Comparison of ENCODE assay signal across 7 mouse cellular contexts in genomic region chr11:60726601-60727391, GRCm38 (mm10). TPM values are rescaled to one million over a fixed set of nuclear protein-coding genes. Genes with fewer than 3 reads are reported as not detected.
DNase-seq lines count a peak whose midpoint lies in the region; ATAC-seq and TF ChIP-seq lines count a peak whose summit lies in the region.

TSS of gene Flii (minus strand) at chr11:60727263.

- H3K4me3 ChIP-seq in intestine, embryonic 16.5 days (ENCODE audit: low read length), result peak within 1 kb of the TSS; percentile 91
- H3K4me3 ChIP-seq in limb, embryonic 10.5 days, result peak within 1 kb of the TSS; percentile 80
- H3K4me3 ChIP-seq in midbrain, embryonic 12.5 days, result peak within 1 kb of the TSS; percentile 91
- peak within 1 kb of the TSS; percentile 77 for H3K4me3 ChIP-seq in small intestine, adult 2 months (ENCODE audit: low read depth, low read length)

- peak; percentile 68 for DNase-seq in adrenal gland, adult 8-10 months
- peak; percentile 67 for DNase-seq in embryo, embryonic 11.5 days (ENCODE audit: low read depth, low spot score)
- DNase-seq in gastrocnemius, postnatal 4 days (ENCODE audit: low spot score in 2 of 2), result peak; percentile 80 to 83
- peak; percentile 88 for DNase-seq in limb, embryonic 10.5 days (ENCODE audit: low spot score)

- no peaks in the 10 kb centered on the region for H3K9me3 ChIP-seq in intestine, embryonic 16.5 days (ENCODE audit: control insufficient read depth, low read length)
- no peaks in the 10 kb centered on the region for H3K9me3 ChIP-seq in limb, embryonic 10.5 days (replicated peaks)
- no peaks in the 10 kb centered on the region for H3K9me3 ChIP-seq in midbrain, embryonic 12.5 days

- peak; percentile 55; the same call in 1 of the 2 replicates for TF ChIP-seq CTCF in small intestine, adult 2 months (IDR thresholded peaks at IDR 0.05; ENCODE audit: extremely low read depth, insufficient read length, insufficient replicate concordance, low read depth, low read length)

- no peaks in the 10 kb centered on the region for H3K27me3 ChIP-seq in intestine, embryonic 16.5 days (replicated peaks; ENCODE audit: control insufficient read depth, insufficient read depth, low read length)
- no peaks in the 10 kb centered on the region for H3K27me3 ChIP-seq in limb, embryonic 10.5 days (ENCODE audit: low read depth, poor library complexity, severe bottlenecking)
- no peaks in the 10 kb centered on the region for H3K27me3 ChIP-seq in midbrain, embryonic 12.5 days
- no peaks in the 10 kb centered on the region for H3K27me3 ChIP-seq in small intestine, adult 2 months (ENCODE audit: control insufficient read depth, insufficient read depth, low read length)

- WGBS in intestine, embryonic 16.5 days, result under 1% methylated on average over 63 of the region's 71 CpGs
- WGBS in limb, embryonic 10.5 days, result under 1% methylated on average over 57 of the region's 71 CpGs
- WGBS in midbrain, embryonic 12.5 days, result under 1% methylated on average over 62 of the region's 71 CpGs
- under 1% methylated on average over 71 of the region's 71 CpGs for WGBS in small intestine, adult 2 months

- H3K9ac ChIP-seq in intestine, embryonic 16.5 days (ENCODE audit: low read depth, low read length), result peak within 1 kb of the TSS; percentile 89
- H3K9ac ChIP-seq in midbrain, embryonic 12.5 days (replicated peaks), result peak within 1 kb of the TSS; percentile 90

- peak within 1 kb of the TSS; percentile 91 for H3K27ac ChIP-seq in intestine, embryonic 16.5 days (ENCODE audit: low read length)
- peak within 1 kb of the TSS; percentile 89 for H3K27ac ChIP-seq in limb, embryonic 10.5 days
- H3K27ac ChIP-seq in midbrain, embryonic 12.5 days (replicated peaks), result peak within 1 kb of the TSS; percentile 88
- H3K27ac ChIP-seq in small intestine, adult 2 months (ENCODE audit: insufficient read depth, low read depth, low read length), result peak within 1 kb of the TSS; percentile 82

- H3K4me1 ChIP-seq in intestine, embryonic 16.5 days (ENCODE audit: control insufficient read depth, insufficient read depth, low read length), result peaks cover 22% of the 10 kb centered on the region
- peaks cover 34% of the 10 kb centered on the region for H3K4me1 ChIP-seq in limb, embryonic 10.5 days
- H3K4me1 ChIP-seq in midbrain, embryonic 12.5 days, result peaks cover 31% of the 10 kb centered on the region
- peaks cover 20% of the 10 kb centered on the region; the same call in 1 of the 2 replicates for H3K4me1 ChIP-seq in small intestine, adult 2 months (ENCODE audit: control insufficient read depth, insufficient read depth, insufficient read length, low read length)

- H3K36me3 ChIP-seq in intestine, embryonic 16.5 days (ENCODE audit: control insufficient read depth, insufficient read depth, low read length), result peaks cover 17% of the 10 kb centered on the region
- H3K36me3 ChIP-seq in limb, embryonic 10.5 days, result peaks cover 52% of the 10 kb centered on the region
- peaks cover 44% of the 10 kb centered on the region for H3K36me3 ChIP-seq in midbrain, embryonic 12.5 days
- peaks cover 37% of the 10 kb centered on the region for H3K36me3 ChIP-seq in small intestine, adult 2 months (ENCODE audit: control insufficient read depth, insufficient read depth, low read length)

- peak; percentile 66 for TF ChIP-seq POLR2A in small intestine, adult 2 months (IDR thresholded peaks at IDR 0.05; ENCODE audit: low read depth, low read length)

- peak within 1 kb of the TSS; percentile 67 for H3K4me2 ChIP-seq in intestine, embryonic 16.5 days (ENCODE audit: low read depth, low read length)
- peak within 1 kb of the TSS; percentile 75 for H3K4me2 ChIP-seq in midbrain, embryonic 12.5 days (replicated peaks)

- peak; percentile 83 for ATAC-seq in intestine, embryonic 16.5 days
- ATAC-seq in midbrain, embryonic 12.5 days (ENCODE audit: low FRiP score, low read depth), result peak; percentile 74

RNA-seq across cellular contexts. Expression of gene Flii, which starts in this region (rescaled TPM):
- 100 to 1,000 TPM; 162 to 185 (median 177) TPM for total RNA-seq in adrenal gland, adult 8-10 months (2022)
- total RNA-seq in gastrocnemius, postnatal 4 days (2021), result 100 to 1,000 TPM; 104 to 113 TPM
- 81.3 and 81.6 TPM in 2 replicates for polyA plus RNA-seq in intestine, embryonic 16.5 days (2015; fragmentation: Nextera tagmentation; extraction: Ambion mirVana)
- polyA plus RNA-seq in limb, embryonic 10.5 days (2016; fragmentation: Nextera tagmentation; extraction: Ambion mirVana), result 71.1 and 77.7 TPM in 2 replicates
- 76.1 and 76.9 TPM in 2 replicates for polyA plus RNA-seq in midbrain, embryonic 12.5 days (2016; fragmentation: Nextera tagmentation; extraction: Ambion mirVana)
- polyA plus RNA-seq in small intestine, adult 2 months (2012; rRNA removed), result 130 and 350 TPM in 2 replicates

Comparison
In these comparisons a context has a peak if more than half of its experiments do, and no peak if none do; other contexts are left out.
1. Peak in every context shown above with its lines: DNase-seq, ATAC-seq, H3K4me3 ChIP-seq and H3K27ac ChIP-seq.